Mouse (Mus musculus) layer of hippocampus, adult 18-20 months (tissue): ENCODE results near the gene Bod1. TPM values are rescaled to one million over a fixed set of nuclear protein-coding genes. Genes with fewer than 3 reads are reported as not detected.

Experiments
- DNase-seq, 2 experiments: peaks; one replicate each; pipeline ENCODE4 v3.0.0; 2022; ENCODE audit warnings: low spot score in 2 of 2
- total RNA-seq, 2 experiments: library from RNA; stranded (reverse); gene quantifications; 2 replicates each; pipeline ENCODE4 v1.2.3; 2021

Gene Bod1
- total RNA-seq, 2 experiments from 2014 or later = 108 to 110 TPM

DNA sequence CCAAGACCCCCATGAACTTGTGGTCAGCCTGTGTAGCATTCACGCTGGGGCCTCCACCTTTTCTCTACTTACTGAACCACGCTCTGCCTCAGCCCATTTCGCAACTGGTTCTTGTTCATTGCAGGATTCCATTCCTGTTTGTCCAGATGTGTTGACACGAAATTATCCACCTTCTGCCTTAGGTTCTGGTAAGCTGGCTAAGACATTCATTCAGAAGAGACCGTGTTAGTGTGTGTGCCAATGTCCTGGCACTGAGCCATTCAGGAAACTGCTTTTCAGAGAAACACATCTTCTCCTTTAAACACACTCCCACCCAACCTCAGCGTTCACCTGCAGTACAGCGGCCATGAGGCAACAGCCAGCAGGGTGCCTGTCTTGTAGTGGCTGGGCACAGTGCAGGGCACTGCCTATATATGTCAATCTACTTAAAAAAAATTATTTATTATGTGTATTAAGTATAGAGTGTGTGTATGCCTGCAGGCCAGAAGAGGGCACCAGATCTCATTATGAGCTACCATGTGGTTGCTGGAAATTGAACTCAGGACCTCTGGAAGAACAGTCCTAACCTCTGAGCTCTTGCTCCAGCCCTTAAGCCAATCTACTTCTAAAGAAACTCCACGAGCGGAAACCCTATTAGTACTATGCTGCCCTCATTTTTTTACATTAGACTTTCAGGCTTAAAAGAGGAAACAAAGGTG lies 2.4 kb downstream of the Bod1 start:
- DNase-seq = no peak

DNA sequence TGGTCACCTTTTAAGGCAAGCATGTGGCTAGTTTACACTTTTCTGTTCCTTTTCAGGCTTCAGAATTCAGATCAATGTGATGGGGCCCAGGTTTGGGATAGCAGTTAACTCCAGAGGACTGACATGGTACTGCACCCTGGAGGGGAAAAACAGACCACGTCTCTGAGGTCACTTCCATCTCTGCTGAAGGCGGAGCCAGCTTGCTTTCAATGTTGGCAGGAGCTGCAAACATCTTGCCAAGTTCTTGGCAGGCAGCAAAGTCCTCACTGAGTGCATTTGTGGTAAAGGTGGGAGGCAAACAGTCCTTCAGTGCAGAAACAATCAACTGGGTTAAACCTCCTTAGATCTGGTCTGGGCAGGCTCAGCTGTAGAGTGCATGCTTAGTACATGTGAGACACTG lies 7.5 kb downstream of the Bod1 start:
- no peak for DNase-seq

DNA sequence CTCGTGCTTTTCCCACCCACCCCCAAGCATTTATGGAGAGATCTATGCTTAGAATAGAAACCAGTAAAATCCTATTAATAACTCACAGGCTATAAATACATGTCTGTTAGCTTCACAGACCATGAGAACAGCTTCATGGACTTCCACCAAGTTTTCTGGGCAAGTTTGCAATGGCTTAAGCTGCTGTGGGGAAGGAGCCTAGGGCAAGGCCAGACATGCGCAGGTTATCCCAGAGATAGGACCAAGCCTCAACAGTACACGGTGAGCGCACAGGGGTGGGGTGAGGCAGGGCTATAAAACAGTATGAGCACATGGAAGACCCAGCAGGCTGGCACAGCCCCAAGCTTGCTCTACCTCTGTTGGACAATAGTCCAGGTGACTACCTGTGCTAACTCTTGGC lies 8.2 kb downstream of the Bod1 start:
- no peak for DNase-seq

DNA sequence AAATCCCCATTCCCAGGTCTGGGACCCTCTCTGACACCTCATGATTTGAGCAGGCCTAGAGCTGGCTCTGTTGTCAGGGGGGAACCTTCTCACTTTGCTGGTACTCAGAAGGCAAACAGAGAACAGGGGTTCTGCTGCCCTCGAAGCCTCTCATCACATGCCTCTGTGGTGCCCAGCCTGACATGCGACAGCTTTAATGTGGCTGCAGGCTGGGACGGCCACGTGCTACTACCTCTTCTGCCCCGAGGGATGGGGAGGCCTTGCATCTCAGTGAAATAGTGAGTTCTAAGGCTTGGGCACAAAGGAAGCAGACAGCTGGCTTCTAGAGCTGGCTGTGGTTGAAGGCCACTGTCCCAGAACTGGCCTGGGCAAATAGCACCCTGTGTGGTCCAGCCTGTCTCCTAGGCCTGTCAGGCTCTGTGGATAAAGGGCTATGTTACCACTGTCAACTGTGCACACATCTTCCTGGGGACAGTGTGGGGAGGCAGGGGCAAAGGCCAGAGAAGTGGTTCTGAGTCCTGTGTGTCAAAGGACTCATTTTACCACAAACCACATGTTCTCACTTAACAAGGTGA lies 8.7 kb downstream of the Bod1 start:
- DNase-seq = no peak

DNA sequence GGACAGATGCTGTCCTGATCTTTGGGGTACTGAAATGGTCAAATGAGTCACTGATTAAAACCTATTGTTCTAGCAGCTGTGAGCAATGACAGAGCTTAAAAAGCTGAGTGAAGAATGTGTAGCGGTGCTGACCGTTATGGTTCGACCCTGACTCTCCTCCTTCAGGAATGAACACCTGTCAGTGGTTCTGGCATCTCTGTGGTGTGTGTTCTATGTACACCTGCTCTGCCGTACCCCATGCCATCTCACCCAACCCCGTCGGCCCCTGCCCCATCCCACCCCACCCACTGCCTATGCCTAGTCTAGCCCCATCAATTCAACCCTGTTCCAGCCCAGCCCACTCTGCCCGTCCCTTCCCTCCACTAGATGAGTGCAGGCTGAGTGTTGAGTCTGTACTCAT lies 9.5 kb downstream of the Bod1 start:
- DNase-seq = no peak

- DNase-seq = no peak
Observed at GRCm38 (mm10) chr11:31657806-31658175, 13.9 kb downstream of the Bod1 start.

GRCm38 (mm10) chr11:31657168-31657805 lies 14.4 kb downstream of the Bod1 start:
- no peak for DNase-seq

- DNase-seq = no peak
Observed at GRCm38 (mm10) chr11:31649507-31649906, 22.2 kb downstream of the Bod1 start.

DNA sequence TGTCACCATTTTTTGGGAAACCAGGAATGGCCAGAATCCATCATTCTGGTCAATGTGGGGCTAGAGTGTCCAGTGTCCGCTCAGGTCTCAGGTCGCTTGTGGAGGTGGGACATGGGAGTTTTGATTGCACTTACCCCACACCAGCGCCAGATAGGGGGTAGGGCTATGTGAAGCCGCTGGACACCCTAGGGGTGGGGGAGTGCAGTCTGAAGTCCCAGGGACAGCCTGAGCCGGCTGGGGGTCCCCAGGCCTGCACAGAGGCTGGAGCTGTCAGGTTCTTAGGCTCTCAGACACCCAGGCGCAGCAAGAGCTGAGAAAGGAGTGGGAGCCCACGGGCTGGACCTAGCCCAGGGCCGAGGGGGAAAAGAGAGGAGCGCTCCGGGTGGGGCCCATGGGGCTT lies 24.4 kb downstream of the Bod1 start:
- no peak for DNase-seq

GRCm38 (mm10) chr11:31646571-31646970 lies 25.1 kb downstream of the Bod1 start:
- DNase-seq = no peak

DNA sequence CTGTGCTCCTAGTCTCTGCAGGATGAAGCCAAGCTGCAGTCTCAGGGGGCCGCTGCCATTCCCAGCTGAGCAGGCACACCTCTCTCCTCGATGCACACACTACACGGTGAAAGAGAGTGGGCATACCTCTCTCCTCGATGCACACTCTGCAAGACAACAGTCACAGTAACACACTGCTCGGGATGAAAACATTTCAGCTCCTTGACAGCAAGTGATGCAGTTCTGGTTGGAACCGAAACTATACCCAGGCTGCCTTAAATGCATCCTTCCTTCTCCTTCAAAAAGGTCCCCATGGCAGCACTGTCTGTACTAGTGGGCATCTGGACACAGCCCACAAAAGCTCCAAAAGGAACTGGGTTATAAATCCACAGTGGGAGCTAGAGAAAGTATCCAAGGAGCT lies 28.6 kb downstream of the Bod1 start:
- no peak for DNase-seq

- no peak for DNase-seq
Observed at GRCm38 (mm10) chr11:31641066-31641810, 30.4 kb downstream of the Bod1 start.

DNA sequence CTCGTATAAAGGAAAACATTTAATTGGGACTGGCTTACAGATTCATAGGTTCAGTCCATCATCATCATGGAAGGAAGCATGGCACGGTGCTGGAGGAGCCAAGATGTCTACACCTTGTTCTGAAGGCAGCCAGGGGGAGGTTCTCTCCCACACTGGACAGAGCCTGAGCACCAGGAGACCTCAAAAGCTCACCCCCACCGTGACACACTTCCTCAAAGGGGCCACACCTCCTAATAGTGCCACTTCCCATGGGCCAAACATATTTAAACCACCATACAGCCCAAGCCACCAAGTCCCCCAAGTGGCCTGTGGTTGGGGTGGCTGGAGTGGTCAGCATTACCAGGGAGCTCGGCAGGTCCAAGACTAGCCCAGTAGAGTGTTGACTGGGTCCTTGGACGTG lies 31.5 kb downstream of the Bod1 start:
- no peak for DNase-seq

DNA sequence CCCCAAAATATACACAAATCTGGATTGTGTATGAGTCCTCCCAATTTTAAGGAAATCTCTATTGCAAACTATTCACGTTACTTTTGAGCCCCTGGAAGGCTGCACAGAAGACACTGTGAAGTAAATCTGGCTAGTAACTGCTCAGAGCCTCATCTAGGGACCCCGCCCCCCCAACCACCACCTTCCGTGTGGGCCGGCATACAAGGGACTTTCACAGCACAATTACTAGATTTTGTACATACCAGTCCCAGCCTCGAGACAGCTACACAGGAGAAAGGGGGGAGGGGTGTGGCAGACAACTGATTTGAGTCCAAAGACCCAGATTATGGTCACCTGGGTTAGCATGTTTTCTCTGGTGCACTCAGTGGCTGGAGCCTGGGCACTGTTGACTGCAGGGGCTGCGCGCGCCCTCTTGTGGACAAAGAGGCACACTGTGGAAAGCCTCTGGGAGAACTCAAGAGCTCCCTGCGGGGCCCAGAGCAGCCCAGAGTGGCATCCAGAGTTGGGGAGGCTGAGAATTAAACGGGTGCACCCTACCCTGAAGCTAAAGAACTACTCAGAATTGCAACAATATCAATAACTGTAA lies 33.8 kb downstream of the Bod1 start:
- peak; percentile 48 to 82 for DNase-seq

DNA sequence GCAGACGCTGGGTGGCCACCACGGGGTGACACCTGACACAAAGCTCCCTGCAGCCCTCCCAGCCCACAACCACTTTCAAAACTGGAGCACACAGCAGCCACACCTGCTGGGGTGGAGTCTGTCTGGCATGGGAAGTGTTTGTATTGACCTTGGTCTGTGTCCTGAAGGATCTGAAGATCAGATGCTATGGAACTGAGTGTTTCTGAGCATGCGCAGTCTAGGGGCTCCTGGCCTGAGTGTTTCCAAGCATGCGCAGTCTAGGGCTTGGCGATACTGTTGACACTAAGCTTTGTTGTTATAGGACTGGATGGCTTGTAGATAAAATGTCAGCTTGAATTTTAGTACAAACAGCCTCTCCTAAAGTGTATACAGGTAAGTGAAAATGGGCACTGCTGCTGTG lies 43.0 kb downstream of the Bod1 start:
- DNase-seq = no peak

DNA sequence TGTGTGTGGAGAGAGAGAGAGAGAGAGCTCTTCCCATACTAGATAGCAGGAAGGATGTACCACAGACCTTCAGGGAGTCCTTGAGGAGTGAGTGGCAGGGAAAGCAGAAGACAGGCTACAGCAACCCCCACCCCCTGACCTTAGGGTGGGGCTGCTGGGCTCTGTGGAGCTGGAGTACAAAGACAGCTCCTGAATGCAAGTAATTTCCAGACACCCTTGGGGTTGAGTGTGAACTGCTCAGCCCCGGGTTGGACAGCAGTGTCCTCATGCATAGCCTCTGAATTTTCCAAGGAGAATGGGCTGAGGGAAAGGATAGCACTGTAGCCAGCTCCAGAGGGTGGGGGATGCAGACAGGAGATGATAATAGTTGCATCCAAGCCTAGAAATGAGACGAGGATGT lies 50.9 kb downstream of the Bod1 start:
- DNase-seq = no peak

DNA sequence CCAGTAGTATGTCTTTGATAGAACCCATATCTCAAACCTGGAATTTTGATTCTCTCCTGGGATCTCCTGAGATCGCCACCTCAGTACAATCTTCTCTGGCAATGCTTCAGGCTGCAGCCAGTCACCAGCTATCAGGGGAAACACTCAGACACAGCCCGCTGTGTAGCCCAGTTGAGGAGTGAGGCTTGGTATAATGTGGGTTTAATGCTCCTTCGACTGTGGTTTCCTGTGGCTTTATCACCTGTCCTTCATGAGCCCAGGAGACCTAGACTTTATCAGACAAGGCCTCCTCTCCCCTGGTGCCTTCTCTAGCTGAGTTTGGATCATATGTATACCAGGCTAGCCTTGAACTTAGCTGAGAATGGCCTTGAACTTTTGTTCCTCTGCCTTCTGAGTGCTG lies 53.9 kb downstream of the Bod1 start:
- DNase-seq = no peak

DNA sequence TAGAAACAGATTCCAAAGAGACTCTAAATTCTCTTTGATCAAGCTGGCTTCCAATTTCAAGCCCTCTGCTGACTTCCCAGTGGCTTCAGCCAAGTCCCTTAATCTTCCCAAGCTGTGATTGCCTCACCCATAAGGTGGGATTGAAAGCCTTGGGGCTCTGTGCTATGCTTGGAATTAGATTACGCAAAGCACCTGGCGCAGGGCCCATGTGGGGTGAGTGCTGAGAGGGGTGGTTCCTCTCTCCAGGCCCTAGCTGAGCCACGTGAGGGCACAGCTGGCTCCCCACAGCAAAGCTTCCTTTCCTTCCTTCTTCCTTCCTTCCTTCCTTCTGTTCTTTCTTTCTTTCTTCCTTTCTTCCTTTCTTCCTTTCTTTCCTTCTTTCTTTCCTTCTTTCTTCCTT lies 54.4 kb downstream of the Bod1 start:
- no peak for DNase-seq

GRCm38 (mm10) chr11:31616722-31617121 lies 55.0 kb downstream of the Bod1 start:
- DNase-seq = no peak
